27 mouse cellular contexts compared by ENCODE assay signal in the genomic region with DNA sequence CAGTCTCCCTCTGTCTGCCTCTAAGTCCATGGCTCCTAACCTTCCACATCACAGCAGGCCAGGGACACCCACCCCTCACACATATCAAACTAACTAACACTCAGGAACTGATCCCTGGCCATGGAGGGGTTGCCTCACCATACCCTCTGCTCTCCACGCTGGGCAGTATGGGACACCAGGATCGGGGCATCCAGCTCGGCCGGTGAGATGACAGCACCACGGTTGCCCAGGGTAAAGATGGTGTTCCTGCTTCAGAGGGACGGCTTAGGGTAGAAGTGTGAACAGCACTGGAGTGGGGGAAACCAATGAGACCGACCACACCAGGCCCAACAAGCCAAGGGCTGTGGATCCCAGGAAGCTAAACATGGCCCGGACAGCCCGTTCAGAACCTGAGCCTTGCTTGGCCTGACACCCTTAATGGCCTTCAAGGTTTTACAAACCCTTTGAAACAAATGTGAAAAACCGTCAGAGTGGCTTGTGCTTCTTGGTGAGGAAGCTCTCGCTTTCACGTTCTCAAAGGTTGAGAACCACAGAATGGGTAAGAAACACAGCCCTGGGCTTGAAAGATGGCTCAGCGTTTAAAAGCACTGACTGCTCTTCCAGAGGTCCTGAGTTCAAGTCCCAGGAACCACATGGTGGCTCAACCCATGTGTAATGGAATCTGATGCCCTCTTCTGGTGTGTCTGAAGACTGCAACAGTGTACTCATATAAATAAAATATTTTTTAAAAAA. TPM values are rescaled to one million over a fixed set of nuclear protein-coding genes. Genes with fewer than 3 reads are reported as not detected.
A peak's percentile ranks its signal among the peaks of the same experiment; 100 is the strongest.
DNase-seq lines count a peak whose midpoint lies in the region; ATAC-seq and TF ChIP-seq lines count a peak whose summit lies in the region.
"Had no signal": no experiment of that assay in that cellular context is flagged by ENCODE, and none has a peak within 500 bp of the region (broad histone marks: within the 10 kb centered on the region; RNA-seq: fewer than 3 reads in every experiment).

No protein-coding gene starts in this region.

- H3K9me3 ChIP-seq in lung, embryonic 14.5 days (ENCODE audit: low read depth, low read length): no peaks in the 10 kb centered on the region
- H3K9me3 ChIP-seq in CH12.LX (replicated peaks; ENCODE audit: low read length): peaks cover 4% of the 10 kb centered on the region
- H3K9me3 ChIP-seq: embryonic facial prominence, embryonic 13.5 days; embryonic facial prominence, embryonic 15.5 days; forebrain, embryonic 10.5 days; forebrain, embryonic 12.5 days had no signal

- TF ChIP-seq RAD21 in CH12.LX (IDR thresholded peaks at IDR 0.05; ENCODE audit: low read depth, low read length): no peak

- H3K27ac ChIP-seq in heart, adult 2 months: no peak overlapping the region
- no peak overlapping the region for H3K27ac ChIP-seq in lung, embryonic 14.5 days (ENCODE audit: low read depth)
- no peak overlapping the region for H3K27ac ChIP-seq in CH12.LX (ENCODE audit: insufficient read depth, low read depth)
- H3K27ac ChIP-seq: embryonic facial prominence, embryonic 13.5 days; embryonic facial prominence, embryonic 15.5 days; forebrain, embryonic 10.5 days; forebrain, embryonic 12.5 days had no signal

- no peaks in the 10 kb centered on the region for H3K79me2 ChIP-seq in heart, adult 2 months (replicated peaks; ENCODE audit: control insufficient read depth, insufficient read depth, low read length)
- no peaks in the 10 kb centered on the region for H3K79me2 ChIP-seq in CH12.LX (replicated peaks; ENCODE audit: control insufficient read depth, extremely low read depth, insufficient read depth, poor library complexity, severe bottlenecking)

- no peak overlapping the region for H3K9ac ChIP-seq in heart, adult 2 months (ENCODE audit: low read depth, low read length)
- H3K9ac ChIP-seq in lung, embryonic 14.5 days: no peak overlapping the region
- no peak overlapping the region for H3K9ac ChIP-seq in CH12.LX (ENCODE audit: insufficient read depth, low read depth)
- H3K9ac ChIP-seq: embryonic facial prominence, embryonic 13.5 days; embryonic facial prominence, embryonic 15.5 days; forebrain, embryonic 12.5 days had no signal

- intact Hi-C loops in heart, adult 2 months (cut with DNase I): no loop called here
- intact Hi-C loops in heart, postnatal 10 days (cut with DNase I): no loop called here

- peaks cover 4% of the 10 kb centered on the region; the same call in 1 of the 2 replicates for H3K27me3 ChIP-seq in heart, adult 2 months (ENCODE audit: control insufficient read depth, insufficient read depth, low read length)
- peaks cover 15% of the 10 kb centered on the region; the same call in 1 of the 2 replicates for H3K27me3 ChIP-seq in lung, embryonic 14.5 days (ENCODE audit: insufficient read depth, low read length)
- H3K27me3 ChIP-seq in CH12.LX (replicated peaks): no peaks in the 10 kb centered on the region

- ATAC-seq in lung, embryonic 14.5 days (ENCODE audit: insufficient read depth): no peak
- ATAC-seq: CD4-positive, CD25-positive, alpha-beta regulatory T cell, adult 4 months; forebrain, embryonic 14.5 days; forebrain, embryonic 16.5 days had no signal

- no peak for TF ChIP-seq EP300 in heart, adult 2 months (IDR thresholded peaks at IDR 0.05; ENCODE audit: insufficient read depth, low read depth, low read length)
- peak; percentile 87 for TF ChIP-seq EP300 in CH12.LX (IDR thresholded peaks at IDR 0.05; ENCODE audit: low read length)

- H3K4me1 ChIP-seq in heart, adult 2 months (ENCODE audit: control insufficient read depth, insufficient read depth, low read length): peaks cover 2% of the 10 kb centered on the region; the same call in 1 of the 2 replicates
- no peaks in the 10 kb centered on the region for H3K4me1 ChIP-seq in lung, embryonic 14.5 days (ENCODE audit: insufficient read depth)
- peaks cover 0 to 11% of the 10 kb centered on the region in 2 experiments; a peak in 2 of 4 replicates for H3K4me1 ChIP-seq in CH12.LX (ENCODE audit: control insufficient read depth in 1 of 2, insufficient read depth in 2 of 2)
- H3K4me1 ChIP-seq: embryonic facial prominence, embryonic 13.5 days; embryonic facial prominence, embryonic 15.5 days; forebrain, embryonic 10.5 days; forebrain, embryonic 12.5 days had no signal

- 0 out of 2 replicates have a peak, but pooled peaks have one; percentile 9 for TF ChIP-seq CTCF in heart, adult 2 months (IDR thresholded peaks at IDR 0.05)
- 0 out of 2 replicates have a peak, but pooled peaks have one; percentile 3 for TF ChIP-seq CTCF in lung, embryonic 14.5 days (IDR thresholded peaks at IDR 0.05; ENCODE audit: low read depth)
- TF ChIP-seq CTCF in CH12.LX (conservative IDR thresholded peaks at IDR 0.05 in 1 of 2, IDR thresholded peaks at IDR 0.05 in 1 of 2; ENCODE audit: low read depth in 2 of 2, low read length in 2 of 2): no peak

- no peak overlapping the region for H3K4me3 ChIP-seq in heart, adult 2 months
- no peak overlapping the region for H3K4me3 ChIP-seq in lung, embryonic 14.5 days (ENCODE audit: low read depth, low read length)
- H3K4me3 ChIP-seq in CH12.LX (replicated peaks in 1 of 3; ENCODE audit: low read depth in 2 of 3, low read length in 2 of 3, poor library complexity in 1 of 3): no peak overlapping the region
- H3K4me3 ChIP-seq: embryonic facial prominence, embryonic 13.5 days; embryonic facial prominence, embryonic 15.5 days; erythroblast, embryonic 14.5 days; forebrain, embryonic 10.5 days; forebrain, embryonic 12.5 days had no signal

- in situ Hi-C loops in CH12.LX (cut with MboI; ENCODE audit: low pct_ligation_motif_present, low pct_unique_long_range_greater_than_20kb, low sequenced_read_pairs): no loop called here

- TF ChIP-seq POLR2A in heart, adult 2 months (IDR thresholded peaks at IDR 0.05; ENCODE audit: insufficient read depth, low read depth, low read length): no peak
- no peak for TF ChIP-seq POLR2A in CH12.LX (IDR thresholded peaks at IDR 0.05; ENCODE audit: low read depth, low read length)

- dilution Hi-C loops in CH12.LX (cut with MboI; ENCODE audit: extremely low pct_ligation_motif_present, extremely low pct_unique_long_range_greater_than_20kb, low sequenced_read_pairs): no loop called here

- no peaks in the 10 kb centered on the region for H3K36me3 ChIP-seq in heart, adult 2 months (ENCODE audit: control insufficient read depth, insufficient read depth, low read length)
- H3K36me3 ChIP-seq in lung, embryonic 14.5 days (ENCODE audit: insufficient read depth): no peaks in the 10 kb centered on the region
- H3K36me3 ChIP-seq in CH12.LX (replicated peaks in 1 of 2; ENCODE audit: control insufficient read depth in 1 of 2, insufficient read depth in 1 of 2, low read length in 1 of 2): peaks cover 0 to 38% of the 10 kb centered on the region in 2 experiments
- H3K36me3 ChIP-seq: embryonic facial prominence, embryonic 13.5 days; embryonic facial prominence, embryonic 15.5 days; forebrain, embryonic 10.5 days; forebrain, embryonic 12.5 days had no signal

- 79% methylated on average over 13 of the region's 13 CpGs for WGBS in heart, adult 2 months
- 82% methylated on average over 13 of the region's 13 CpGs for WGBS in lung, embryonic 14.5 days

- no peak for DNase-seq in heart, adult 2 months
- DNase-seq in heart, postnatal 10 days: no peak
- no peak for DNase-seq in lung, embryonic 14.5 days
- no peak for DNase-seq in lung, postnatal 14 days
- peak; percentile 74 for DNase-seq in CH12.LX (ENCODE audit: extremely low read depth)
- no peak for DNase-seq in right cerebral cortex, adult 2 months (ENCODE audit: low spot score in 2 of 2)
- DNase-seq: adrenal gland, adult 2 months; adrenal gland, postnatal 10 days; adrenal gland, postnatal 25 days; B cell, adult 2 months; cerebellum, adult 11 months; cerebellum, adult 18-20 months; cerebellum, adult 8-10 months; cerebellum, adult 9-11 months; cerebellum, postnatal 14 days; cerebellum, postnatal 36 days; embryo, embryonic 11 days had no signal

- no peak overlapping the region for H3K4me2 ChIP-seq in lung, embryonic 14.5 days
- no peak overlapping the region for H3K4me2 ChIP-seq in CH12.LX (ENCODE audit: insufficient read depth, low read depth, poor library complexity, severe bottlenecking)
- H3K4me2 ChIP-seq: embryonic facial prominence, embryonic 13.5 days; embryonic facial prominence, embryonic 15.5 days; forebrain, embryonic 12.5 days had no signal

RNA-seq across cellular contexts. Expression of a gene that starts 16.6 kb away (rescaled TPM):
- total RNA-seq in heart, adult 2 months (2021): 100 to 1,000 TPM; 105 to 131 TPM
- polyA plus RNA-seq in heart, adult 2 months (2012; rRNA removed): 222 and 286 TPM in 2 replicates
- total RNA-seq in heart, postnatal 10 days (2021): 10 to 100 TPM; 67.7 to 69.9 TPM
- 69.7 and 73.2 TPM in 2 replicates for polyA plus RNA-seq in lung, embryonic 14.5 days (2014; fragmentation: Nextera tagmentation; extraction: Ambion mirVana)
- total RNA-seq in CH12.LX (2012; rRNA removed) (817 and 944 TPM in 2 replicates), CH12.LX (2014; rRNA removed) (659 and 667 TPM in 2 replicates)
- 880 and 952 TPM in 2 replicates for polyA plus RNA-seq in CH12.LX (2012; ENCODE audit: insufficient read length, low read depth)

RNA-seq across cellular contexts. Expression of a gene that starts 37.6 kb away (rescaled TPM):
- 10 to 100 TPM; 82.3 to 83.4 TPM for total RNA-seq in heart, adult 2 months (2021)
- polyA plus RNA-seq in heart, adult 2 months (2012; rRNA removed): 148 and 178 TPM in 2 replicates
- total RNA-seq in heart, postnatal 10 days (2021): 100 to 1,000 TPM; 163 to 169 TPM
- polyA plus RNA-seq in lung, embryonic 14.5 days (2014; fragmentation: Nextera tagmentation; extraction: Ambion mirVana): 529 and 569 TPM in 2 replicates
- total RNA-seq in CH12.LX (2012; rRNA removed): 208 and 229 TPM in 2 replicates
- total RNA-seq in CH12.LX (2014; rRNA removed): 242 and 254 TPM in 2 replicates
- 341 and 411 TPM in 2 replicates for polyA plus RNA-seq in CH12.LX (2012; ENCODE audit: insufficient read length, low read depth)

RNA-seq across cellular contexts. Expression of a gene that starts 41.1 kb away (rescaled TPM):
- total RNA-seq in heart, adult 2 months (2021): 1 to 10 TPM; 1.5 TPM
- not detected in 2 replicates for polyA plus RNA-seq in heart, adult 2 months (2012; rRNA removed)
- 1 to 10 TPM in 1 of 2 experiments, under 1 TPM in 1; 0.55 to 1.1 TPM for total RNA-seq in heart, postnatal 10 days (2021)
- 1.0 and 1.1 TPM in 2 replicates for polyA plus RNA-seq in lung, embryonic 14.5 days (2014; fragmentation: Nextera tagmentation; extraction: Ambion mirVana)
- 24.3 and 31.8 TPM in 2 replicates for total RNA-seq in CH12.LX (2012; rRNA removed)
- total RNA-seq in CH12.LX (2014; rRNA removed): 2.2 and 2.4 TPM in 2 replicates
- 10.1 and 13.9 TPM in 2 replicates for polyA plus RNA-seq in CH12.LX (2012; ENCODE audit: insufficient read length, low read depth)
- total RNA-seq: ES-E14 had no signal
- polyA plus RNA-seq: embryonic facial prominence, embryonic 11.5 days; embryonic facial prominence, embryonic 13.5 days; embryonic facial prominence, embryonic 15.5 days; erythroblast, embryonic 14.5 days; forebrain, embryonic 10.5 days; forebrain, embryonic 12.5 days; forebrain, embryonic 14.5 days had no signal

RNA-seq across cellular contexts. Expression of a gene that starts 43.5 kb away (rescaled TPM):
- 1 to 10 TPM; 6.5 to 8.2 TPM for total RNA-seq in heart, adult 2 months (2021)
- polyA plus RNA-seq in heart, adult 2 months (2012; rRNA removed): 3.9 and 5.0 TPM in 2 replicates
- total RNA-seq in heart, postnatal 10 days (2021): 10 to 100 TPM in 1 of 2 experiments, 1 to 10 TPM in 1; 10.0 to 12.2 TPM
- 3.0 and 4.5 TPM in 2 replicates for polyA plus RNA-seq in lung, embryonic 14.5 days (2014; fragmentation: Nextera tagmentation; extraction: Ambion mirVana)
- 16.7 and 22.0 TPM in 2 replicates for total RNA-seq in CH12.LX (2012; rRNA removed)
- total RNA-seq in CH12.LX (2014; rRNA removed): 15.2 TPM in 2 replicates
- polyA plus RNA-seq in CH12.LX (2012; ENCODE audit: insufficient read length, low read depth): 25.9 and 31.6 TPM in 2 replicates

RNA-seq across cellular contexts. Expression of a gene that starts 45.7 kb away (rescaled TPM):
- total RNA-seq in heart, adult 2 months (2021): 1 to 10 TPM; 3.0 to 3.2 TPM
- 6.4 and 10.1 TPM in 2 replicates for polyA plus RNA-seq in heart, adult 2 months (2012; rRNA removed)
- total RNA-seq in heart, postnatal 10 days (2021): 1 to 10 TPM; 4.9 to 5.7 TPM
- 3.7 and 5.9 TPM in 2 replicates for polyA plus RNA-seq in lung, embryonic 14.5 days (2014; fragmentation: Nextera tagmentation; extraction: Ambion mirVana)
- total RNA-seq in CH12.LX (2012; rRNA removed): 0.76 and 0.88 TPM in 2 replicates
- total RNA-seq in CH12.LX (2014; rRNA removed): 0.23 and 0.27 TPM in 2 replicates
- 1.4 and 2.0 TPM in 2 replicates for polyA plus RNA-seq in CH12.LX (2012; ENCODE audit: insufficient read length, low read depth)

Comparison
In these comparisons a context has a peak if more than half of its experiments do, and no peak if none do; other contexts are left out.
1. CTCF ChIP-seq: peak in heart, adult 2 months (single experiment) and lung, embryonic 14.5 days (single experiment); none in CH12.LX (0 of 2).
2. RNA of a gene that starts 16.6 kb away (total RNA-seq): 659 to 944 TPM in CH12.LX; 105 to 131 TPM in heart, adult 2 months and 67.7 to 69.9 TPM in heart, postnatal 10 days; every median in the first group is over 4 times any median in the second.